Mouse (Mus musculus) limb, embryonic 11.5 days (tissue): ENCODE data around the gene Edn3. TPM values are rescaled to one million over a fixed set of nuclear protein-coding genes. Genes with fewer than 3 reads are reported as not detected.

Source experiments
- ATAC-seq: fragments of 200-750 bp; cut with Nextera tagmentation; 2 replicates; pipeline ENCODE4 v1.8.0; 2017; ENCODE audit warnings: low read depth; ENCODE audit not compliant: insufficient number of reproducible peaks, low FRiP score, low TSS enrichment
- DNase-seq: peaks from one replicate; pipeline ENCODE4 v3.0.0-alpha.2; 2015; ENCODE audit warnings: low spot score
- H3K27ac ChIP-seq: fragments of 300-500 bp; sonication (generic); replicated peaks from 2 replicates; pipeline ENCODE4 v1.5.1; 2014; ENCODE audit warnings: low read depth, mild to moderate bottlenecking, low read length
- H3K27me3 ChIP-seq: fragments of 300-500 bp; sonication (generic); 2 replicates; pipeline ENCODE4 v1.6.1; 2014; ENCODE audit warnings: mild to moderate bottlenecking, low read length, mixed read lengths; ENCODE audit not compliant: control insufficient read depth, insufficient read depth
- H3K36me3 ChIP-seq: fragments of 300-500 bp; sonication (generic); 2 replicates; pipeline ENCODE4 v1.6.1; 2014; ENCODE audit warnings: mild to moderate bottlenecking, low read length, moderate library complexity, mixed read lengths; ENCODE audit not compliant: control insufficient read depth, insufficient read depth
- H3K4me1 ChIP-seq: fragments of 300-500 bp; sonication (generic); 2 replicates; pipeline ENCODE4 v1.6.1; 2014; ENCODE audit warnings: low read length, mixed read lengths; ENCODE audit not compliant: control insufficient read depth, insufficient read depth
- H3K4me2 ChIP-seq: fragments of 300-500 bp; sonication (generic); 2 replicates; pipeline ENCODE4 v1.6.1; 2014; ENCODE audit warnings: low read depth, mild to moderate bottlenecking, moderate library complexity; ENCODE audit not compliant: severe bottlenecking
- H3K4me3 ChIP-seq: fragments of 300-500 bp; sonication (generic); 2 replicates; pipeline ENCODE4 v1.5.1; 2014; ENCODE audit warnings: low read depth, low read length
- H3K9ac ChIP-seq: fragments of 300-500 bp; sonication (generic); 2 replicates; pipeline ENCODE4 v1.6.1; 2014; ENCODE audit warnings: mild to moderate bottlenecking, low read length
- H3K9me3 ChIP-seq: fragments of 300-500 bp; sonication (generic); 2 replicates; pipeline ENCODE4 v1.6.1; 2016; ENCODE audit warnings: low read length; ENCODE audit not compliant: control insufficient read depth
- WGBS: fragments of 180-500 bp; shearing (Covaris S2); extraction: QIAGEN DNeasy Blood & Tissue Kit; methylation state at CpG from one replicate; pipeline ENCODE4 v1.1.7; 2014; 5-methylcytosine and 5-hydroxymethylcytosine counted together
- polyA plus RNA-seq: library from polyadenylated mRNA; unstranded; fragments of >200 nt; fragmentation: Nextera tagmentation; extraction: Ambion mirVana; gene quantifications from 2 replicates; pipeline ENCODE4 v1.2.1, GENCODE M21; 2014

Gene Edn3
- polyA plus RNA-seq, 1 experiment from 2014 or later, result 18.4 TPM

DNA sequence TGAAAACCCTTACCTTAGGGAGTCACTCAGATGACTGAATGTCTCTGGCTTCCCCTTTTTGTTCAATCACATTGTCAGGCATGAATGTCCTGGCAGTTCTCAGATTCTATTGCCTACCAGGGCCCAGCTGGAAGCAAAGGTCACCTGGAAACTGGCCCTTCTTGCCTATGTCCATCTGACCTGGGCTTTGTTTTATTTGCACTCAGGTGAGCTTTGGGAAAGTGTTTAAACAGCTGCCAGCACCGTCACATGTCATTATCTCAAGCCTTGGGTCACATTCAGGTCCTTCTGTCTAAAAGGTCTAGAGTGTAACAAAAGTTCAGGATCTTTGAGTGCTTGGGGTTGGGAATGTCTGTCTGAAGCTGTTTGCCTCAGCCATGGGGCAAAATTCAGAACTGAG is 43.2 kb downstream of the Edn3 start:
- Histone ChIP-seq H3K9me3 (no peaks in the 10 kb centered on the region; the same call in 1 of the 2 replicates), H3K27ac (no peak overlapping the region), H3K4me1 (no peaks in the 10 kb centered on the region), H3K36me3 (no peaks in the 10 kb centered on the region), H3K4me2 (no peak overlapping the region), H3K9ac (no peak overlapping the region), H3K4me3 (no peak overlapping the region), H3K27me3 (no peaks in the 10 kb centered on the region)
- WGBS, result 77% methylated on average over 1 of the region's 1 CpGs
- DNase-seq, result no peak
- no peak for ATAC-seq

DNA sequence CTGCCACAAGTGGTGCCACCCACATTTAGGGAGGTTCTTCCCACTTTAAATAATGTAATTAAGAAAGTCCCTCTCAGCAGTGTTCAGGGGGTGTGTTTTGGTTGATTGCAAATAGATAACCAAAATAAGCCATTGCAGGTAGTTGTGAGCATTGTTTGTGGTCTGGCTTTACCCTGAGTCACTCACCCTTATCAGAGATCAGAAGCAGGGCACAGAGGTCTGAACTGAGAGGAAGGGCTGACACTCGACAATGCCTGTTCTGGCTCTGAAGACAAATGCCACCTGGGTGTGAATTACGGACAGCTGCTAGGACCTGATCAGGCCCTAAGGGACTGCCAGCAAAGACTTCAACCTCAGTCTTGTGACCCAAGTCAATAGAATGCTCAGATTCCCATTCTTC is 47.5 kb downstream of the Edn3 start:
- DNase-seq, result no peak
- no peak for ATAC-seq
- Histone ChIP-seq H3K36me3 (no peaks in the 10 kb centered on the region), H3K9ac (no peak overlapping the region), H3K4me1 (peaks cover 4% of the 10 kb centered on the region; the same call in 1 of the 2 replicates), H3K4me2 (no peak overlapping the region), H3K27ac (no peak overlapping the region), H3K27me3 (no peaks in the 10 kb centered on the region), H3K4me3 (no peak overlapping the region), H3K9me3 (no peaks in the 10 kb centered on the region)
- WGBS, result 44% methylated on average over 2 of the region's 2 CpGs

DNA sequence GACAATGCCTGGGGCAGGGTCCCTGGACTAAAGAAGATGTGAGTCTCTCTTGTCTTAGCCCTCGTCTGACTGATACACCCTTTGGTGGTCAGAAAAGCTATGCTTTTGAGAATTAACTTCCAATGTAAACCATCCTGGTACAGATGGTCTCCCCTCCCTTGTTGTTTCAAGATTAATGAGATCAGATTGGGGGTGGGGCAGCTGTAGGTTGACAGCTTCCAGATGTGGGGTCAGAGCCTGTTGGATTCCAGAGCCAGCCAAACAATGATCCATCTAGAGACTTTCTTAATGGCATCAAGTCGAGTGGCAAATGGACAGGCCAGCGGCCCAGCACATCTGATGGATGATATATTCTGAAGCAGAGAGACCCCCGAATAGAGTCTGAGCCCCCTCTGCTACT is 48.9 kb downstream of the Edn3 start:
- Histone ChIP-seq H3K27me3 (no peaks in the 10 kb centered on the region), H3K9ac (no peak overlapping the region), H3K27ac (no peak overlapping the region), H3K9me3 (no peaks in the 10 kb centered on the region), H3K4me2 (no peak overlapping the region), H3K4me1 (peaks cover 4% of the 10 kb centered on the region; the same call in 1 of the 2 replicates), H3K36me3 (no peaks in the 10 kb centered on the region), H3K4me3 (no peak overlapping the region)
- 21% methylated on average over 4 of the region's 4 CpGs for WGBS
- peak; percentile 58 for DNase-seq
- ATAC-seq, result no peak

DNA sequence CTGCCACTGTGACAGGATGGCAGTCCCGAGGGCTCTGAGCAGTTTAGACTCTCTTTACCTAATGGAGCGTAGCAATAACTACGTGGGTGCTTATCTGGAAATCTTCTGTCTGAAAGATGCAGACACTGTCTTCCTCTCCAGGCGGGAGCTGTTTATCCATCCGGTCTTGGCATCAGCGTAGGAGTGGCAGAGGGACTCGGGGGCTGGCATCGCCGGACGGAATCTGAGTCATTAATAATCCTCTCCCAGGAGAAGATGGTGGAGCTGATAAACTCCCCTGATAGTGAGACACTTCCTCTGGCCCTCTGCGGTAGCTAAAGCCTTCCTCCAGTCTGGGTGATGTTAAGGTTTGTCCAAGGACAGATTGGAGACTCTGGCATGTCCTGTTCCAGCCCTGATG is 52.9 kb downstream of the Edn3 start:
- H3K4me3 ChIP-seq, result no peak overlapping the region
- H3K9ac ChIP-seq, result no peak overlapping the region
- no peaks in the 10 kb centered on the region for H3K9me3 ChIP-seq
- no peak overlapping the region for H3K27ac ChIP-seq
- ATAC-seq (no peak), DNase-seq (no peak)
- H3K4me2 ChIP-seq, result no peak overlapping the region
- H3K27me3 ChIP-seq, result no peaks in the 10 kb centered on the region
- H3K36me3 ChIP-seq, result no peaks in the 10 kb centered on the region
- H3K4me1 ChIP-seq, result peaks cover 4% of the 10 kb centered on the region; the same call in 1 of the 2 replicates
- WGBS, result 82% methylated on average over 11 of the region's 11 CpGs

DNA sequence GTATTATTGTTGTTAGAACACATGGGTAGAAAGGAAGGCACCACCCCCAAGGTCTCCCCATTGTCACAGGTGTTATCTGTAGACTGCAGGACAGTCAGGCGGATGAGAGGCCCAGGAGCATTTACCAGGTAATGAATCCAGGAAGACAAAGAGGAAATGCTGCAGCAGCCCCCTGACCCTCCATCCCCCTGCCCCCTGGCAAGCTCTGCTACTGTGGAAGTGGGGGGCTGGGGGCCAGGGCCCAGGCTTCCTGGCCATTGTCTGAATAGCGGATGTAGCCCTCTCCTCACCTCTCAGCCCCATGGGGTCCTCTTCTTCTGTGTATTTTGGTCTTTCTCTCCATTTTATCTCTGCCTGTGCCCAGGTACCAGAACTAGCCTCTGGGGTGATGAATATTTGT is 55.7 kb downstream of the Edn3 start:
- ATAC-seq, result no peak
- no peak overlapping the region for H3K27ac ChIP-seq
- no peak overlapping the region for H3K9ac ChIP-seq
- WGBS, result 92% methylated on average over 2 of the region's 2 CpGs
- H3K9me3 ChIP-seq, result no peaks in the 10 kb centered on the region
- no peaks in the 10 kb centered on the region for H3K36me3 ChIP-seq
- H3K4me2 ChIP-seq, result no peak overlapping the region
- DNase-seq, result no peak
- no peaks in the 10 kb centered on the region for H3K27me3 ChIP-seq
- no peak overlapping the region for H3K4me3 ChIP-seq
- H3K4me1 ChIP-seq, result no peaks in the 10 kb centered on the region

DNA sequence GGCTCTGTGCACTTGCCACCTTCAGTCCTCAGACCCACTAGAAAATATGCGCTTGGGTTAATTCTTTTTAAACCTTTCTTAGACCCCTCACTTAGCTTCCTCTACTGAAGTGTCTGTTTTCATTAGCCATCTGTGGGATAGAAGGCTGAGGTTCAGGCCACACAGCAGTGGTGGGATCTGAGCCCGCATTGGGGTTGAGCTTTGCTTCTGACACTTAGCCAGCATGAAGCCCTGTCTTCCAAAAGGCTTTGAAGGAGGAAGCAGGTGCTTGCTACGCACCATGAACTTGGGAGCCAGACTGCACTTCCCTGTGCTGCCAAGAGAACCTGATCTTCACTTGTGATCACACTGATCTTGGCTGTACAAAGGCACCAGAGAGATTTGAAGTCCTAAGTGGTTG is 59.9 kb downstream of the Edn3 start:
- H3K4me2 ChIP-seq, result no peak overlapping the region
- 85% methylated on average over 3 of the region's 3 CpGs for WGBS
- no peaks in the 10 kb centered on the region for H3K9me3 ChIP-seq
- no peak overlapping the region for H3K9ac ChIP-seq
- no peaks in the 10 kb centered on the region for H3K4me1 ChIP-seq
- DNase-seq (no peak), ATAC-seq (no peak)
- H3K27ac ChIP-seq, result no peak overlapping the region
- no peaks in the 10 kb centered on the region for H3K27me3 ChIP-seq
- H3K4me3 ChIP-seq, result no peak overlapping the region
- H3K36me3 ChIP-seq, result no peaks in the 10 kb centered on the region

DNA sequence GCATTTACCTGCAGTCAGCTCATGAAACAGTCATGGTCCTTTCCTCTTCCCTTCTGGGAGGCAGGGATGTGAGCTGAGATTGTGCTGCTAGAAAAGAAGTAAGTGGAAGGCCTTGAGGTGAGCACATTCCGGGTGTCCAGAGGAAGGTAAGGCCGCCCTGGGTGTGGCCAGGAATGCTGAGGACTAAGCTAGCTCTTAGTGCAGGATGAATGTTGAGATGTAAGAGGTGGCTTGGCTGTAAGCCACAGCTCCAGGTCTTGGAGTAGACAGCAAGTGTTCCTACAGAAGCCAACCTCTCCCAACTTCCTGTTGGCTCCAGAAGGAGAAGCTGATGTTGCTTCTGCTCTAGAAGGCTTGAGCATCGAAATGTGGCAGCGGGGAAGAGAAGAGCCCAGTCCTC is 67.4 kb downstream of the Edn3 start:
- DNase-seq (no peak), ATAC-seq (no peak)
- Histone ChIP-seq H3K9ac (no peak overlapping the region), H3K4me2 (no peak overlapping the region), H3K4me1 (no peaks in the 10 kb centered on the region), H3K4me3 (no peak overlapping the region), H3K27me3 (no peaks in the 10 kb centered on the region), H3K27ac (no peak overlapping the region), H3K9me3 (no peaks in the 10 kb centered on the region), H3K36me3 (no peaks in the 10 kb centered on the region)
- 94% methylated on average over 4 of the region's 4 CpGs for WGBS

DNA sequence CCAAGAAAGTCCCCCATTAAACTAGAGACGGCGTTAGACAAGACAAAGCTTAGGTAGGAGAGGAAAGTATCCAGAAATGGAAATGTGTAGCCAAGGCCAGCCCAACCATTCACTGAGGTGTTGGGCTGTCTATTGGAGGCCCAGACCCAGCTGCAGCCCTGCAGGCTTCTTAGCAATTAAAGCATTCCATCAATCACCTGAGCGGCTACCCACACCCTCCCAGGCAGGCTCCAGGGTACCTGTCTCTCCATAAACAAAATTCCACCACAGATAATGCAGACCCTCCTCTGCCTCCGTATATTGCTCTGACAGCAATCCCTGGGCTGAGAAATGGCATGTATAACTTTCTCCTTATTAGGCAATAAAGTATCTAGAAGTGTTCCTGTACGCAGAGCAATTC is 73.2 kb downstream of the Edn3 start:
- no peak overlapping the region for H3K4me2 ChIP-seq
- peak; percentile 33 for DNase-seq
- H3K9ac ChIP-seq, result no peak overlapping the region
- 0 out of 2 replicates have a peak, but pooled peaks have one; percentile 32 for ATAC-seq
- no peaks in the 10 kb centered on the region for H3K27me3 ChIP-seq
- 54% methylated on average over 5 of the region's 5 CpGs for WGBS
- H3K27ac ChIP-seq, result no peak overlapping the region
- no peaks in the 10 kb centered on the region for H3K36me3 ChIP-seq
- H3K4me1 ChIP-seq, result no peaks in the 10 kb centered on the region
- H3K9me3 ChIP-seq, result no peaks in the 10 kb centered on the region
- no peak overlapping the region for H3K4me3 ChIP-seq
